In genomic region chr13:63985590-63985989, GRCm38 (mm10) we compare ENCODE assay signal across 9 mouse cellular contexts.
A peak's percentile ranks its signal among the peaks of the same experiment; 100 is the strongest.
DNase-seq lines count a peak whose midpoint lies in the region; ATAC-seq and TF ChIP-seq lines count a peak whose summit lies in the region.
"Had no signal": no experiment of that assay in that cellular context is flagged by ENCODE, and none has a peak within 500 bp of the region (broad histone marks: within the 10 kb centered on the region; RNA-seq: fewer than 3 reads in every experiment).

No protein-coding gene starts in this region.

- TF ChIP-seq POLR2A in limb, embryonic 14.5 days (IDR thresholded peaks at IDR 0.05; ENCODE audit: borderline replicate concordance, extremely low read depth, insufficient read depth, insufficient read length), result no peak

- H3K9me3 ChIP-seq in forebrain, embryonic 12.5 days, result no peaks in the 10 kb centered on the region
- no peaks in the 10 kb centered on the region for H3K9me3 ChIP-seq in limb, embryonic 14.5 days (ENCODE audit: control insufficient read depth, low read length)
- H3K9me3 ChIP-seq in stomach, embryonic 16.5 days (replicated peaks; ENCODE audit: control insufficient read depth, low read length), result no peaks in the 10 kb centered on the region
- no peaks in the 10 kb centered on the region for H3K9me3 ChIP-seq in liver, embryonic 11.5 days (ENCODE audit: control insufficient read depth, low read length)

- WGBS in forebrain, embryonic 12.5 days, result 5% methylated on average over 4 of the region's 4 CpGs
- 8% methylated on average over 4 of the region's 4 CpGs for WGBS in limb, embryonic 14.5 days
- 31% methylated on average over 4 of the region's 4 CpGs for WGBS in stomach, embryonic 16.5 days
- 41% methylated on average over 4 of the region's 4 CpGs for WGBS in liver, embryonic 11.5 days

- H3K4me2 ChIP-seq in forebrain, embryonic 12.5 days, result no peak overlapping the region
- H3K4me2 ChIP-seq in limb, embryonic 14.5 days (replicated peaks; ENCODE audit: low read depth, low read length, severe bottlenecking), result no peak overlapping the region
- H3K4me2 ChIP-seq in stomach, embryonic 16.5 days (ENCODE audit: low read depth, low read length), result no peak overlapping the region
- no peak overlapping the region for H3K4me2 ChIP-seq in liver, embryonic 11.5 days

- H3K4me1 ChIP-seq in forebrain, embryonic 12.5 days, result peaks cover 19% of the 10 kb centered on the region
- H3K4me1 ChIP-seq in limb, embryonic 14.5 days (ENCODE audit: control insufficient read depth, insufficient read depth, low read length), result peaks cover 31% of the 10 kb centered on the region; the same call in 1 of the 2 replicates
- H3K4me1 ChIP-seq in stomach, embryonic 16.5 days (ENCODE audit: control insufficient read depth, insufficient read depth, low read length), result peaks cover 26% of the 10 kb centered on the region
- H3K4me1 ChIP-seq in liver, embryonic 11.5 days (replicated peaks; ENCODE audit: control insufficient read depth, insufficient read depth, low read length), result no peaks in the 10 kb centered on the region

- no peak overlapping the region for H3K27ac ChIP-seq in forebrain, embryonic 12.5 days
- no peak overlapping the region for H3K27ac ChIP-seq in limb, embryonic 14.5 days (replicated peaks; ENCODE audit: low read depth, low read length)
- peak overlapping the region; percentile 59 for H3K27ac ChIP-seq in stomach, embryonic 16.5 days (ENCODE audit: low read length)
- no peak overlapping the region for H3K27ac ChIP-seq in liver, embryonic 11.5 days (ENCODE audit: low read depth, low read length)

- H3K27me3 ChIP-seq in forebrain, embryonic 12.5 days, result peaks cover 84% of the 10 kb centered on the region
- H3K27me3 ChIP-seq in limb, embryonic 14.5 days (ENCODE audit: control insufficient read depth, insufficient read depth, low read length), result no peaks in the 10 kb centered on the region
- no peaks in the 10 kb centered on the region for H3K27me3 ChIP-seq in stomach, embryonic 16.5 days (ENCODE audit: control insufficient read depth, insufficient read depth, low read length)
- H3K27me3 ChIP-seq in liver, embryonic 11.5 days (replicated peaks; ENCODE audit: control insufficient read depth, insufficient read depth, low read length), result no peaks in the 10 kb centered on the region

- peak; percentile 17 for DNase-seq in lung, postnatal 36 days
- DNase-seq in lung, postnatal 25 days (ENCODE audit: low spot score), result no peak
- no peak for DNase-seq in limb, embryonic 14.5 days (ENCODE audit: low spot score)
- DNase-seq in spleen, postnatal 36 days (ENCODE audit: low spot score in 2 of 2), result no peak
- no peak for DNase-seq in liver, embryonic 11.5 days (ENCODE audit: low spot score)
- DNase-seq: adrenal gland, postnatal 14 days; lung, postnatal 14 days had no signal

- no peak overlapping the region for H3K4me3 ChIP-seq in forebrain, embryonic 12.5 days (replicated peaks)
- H3K4me3 ChIP-seq in limb, embryonic 14.5 days (replicated peaks; ENCODE audit: low read length), result no peak overlapping the region
- H3K4me3 ChIP-seq in stomach, embryonic 16.5 days (replicated peaks; ENCODE audit: low read length), result no peak overlapping the region
- H3K4me3 ChIP-seq in liver, embryonic 11.5 days (ENCODE audit: low read depth, low read length), result no peak overlapping the region

- H3K9ac ChIP-seq in forebrain, embryonic 12.5 days, result no peak overlapping the region
- no peak overlapping the region for H3K9ac ChIP-seq in limb, embryonic 14.5 days (ENCODE audit: low read depth, low read length, severe bottlenecking)
- no peak overlapping the region for H3K9ac ChIP-seq in stomach, embryonic 16.5 days (ENCODE audit: low read length)
- no peak overlapping the region for H3K9ac ChIP-seq in liver, embryonic 11.5 days (ENCODE audit: low read depth, low read length)

- no peaks in the 10 kb centered on the region for H3K36me3 ChIP-seq in forebrain, embryonic 12.5 days (replicated peaks)
- no peaks in the 10 kb centered on the region for H3K36me3 ChIP-seq in limb, embryonic 14.5 days (ENCODE audit: control insufficient read depth, insufficient read depth, low read length)
- no peaks in the 10 kb centered on the region for H3K36me3 ChIP-seq in stomach, embryonic 16.5 days (ENCODE audit: control insufficient read depth, insufficient read depth, low read length)
- no peaks in the 10 kb centered on the region for H3K36me3 ChIP-seq in liver, embryonic 11.5 days (ENCODE audit: control insufficient read depth, insufficient read depth, low read length)

- peak; percentile 95 for ATAC-seq in forebrain, embryonic 12.5 days (ENCODE audit: low FRiP score)
- ATAC-seq in limb, embryonic 14.5 days (ENCODE audit: low FRiP score, low read depth), result 0 out of 2 replicates have a peak, but pooled peaks have one; percentile 25
- ATAC-seq in stomach, embryonic 16.5 days (ENCODE audit: insufficient read depth, low FRiP score), result no peak
- ATAC-seq in liver, embryonic 11.5 days (replicated peaks; ENCODE audit: low FRiP score), result no peak

Comparison
In these comparisons a context has a peak if more than half of its experiments do, and no peak if none do; other contexts are left out.
1. ATAC-seq: peak in forebrain, embryonic 12.5 days (single experiment) and limb, embryonic 14.5 days (single experiment); none in stomach, embryonic 16.5 days (single experiment) and liver, embryonic 11.5 days (single experiment).